Mouse (Mus musculus) midbrain, embryonic 15.5 days (tissue): ENCODE data around the gene Opa1. TPM values are rescaled to one million over a fixed set of nuclear protein-coding genes. Genes with fewer than 3 reads are reported as not detected.
A peak's percentile ranks its signal among the peaks of the same experiment; 100 is the strongest.

Source experiments
- ATAC-seq: fragments of 200-750 bp; cut with Nextera tagmentation; replicated peaks from 2 replicates; pipeline ENCODE4 v1.8.0; 2017; ENCODE audit warnings: moderate TSS enrichment
- H3K27ac ChIP-seq: fragments of 300-500 bp; sonication (generic); 2 replicates; pipeline ENCODE4 v1.5.1; 2015; ENCODE audit warnings: mild to moderate bottlenecking, inconsistent platforms
- H3K27me3 ChIP-seq: fragments of 300-500 bp; sonication (generic); replicated peaks from 2 replicates; pipeline ENCODE4 v1.6.1; 2015; ENCODE audit warnings: inconsistent platforms
- H3K36me3 ChIP-seq: fragments of 300-500 bp; sonication (generic); replicated peaks from 2 replicates; pipeline ENCODE4 v1.6.1; 2015; ENCODE audit warnings: inconsistent platforms
- H3K4me1 ChIP-seq: fragments of 300-500 bp; sonication (generic); 2 replicates; pipeline ENCODE4 v1.6.1; 2015; ENCODE audit warnings: inconsistent platforms
- H3K4me2 ChIP-seq: fragments of 300-500 bp; sonication (generic); 2 replicates; pipeline ENCODE4 v1.6.1; 2015; ENCODE audit warnings: inconsistent platforms, mild to moderate bottlenecking, moderate library complexity
- H3K4me3 ChIP-seq: fragments of 300-500 bp; sonication (generic); 2 replicates; pipeline ENCODE4 v1.5.1; 2015; ENCODE audit warnings: mild to moderate bottlenecking, inconsistent platforms
- H3K9ac ChIP-seq: fragments of 300-500 bp; sonication (generic); 2 replicates; pipeline ENCODE4 v1.6.1; 2015; ENCODE audit warnings: mild to moderate bottlenecking, inconsistent platforms
- H3K9me3 ChIP-seq: fragments of 300-500 bp; sonication (generic); 2 replicates; pipeline ENCODE4 v1.6.1; 2016; ENCODE audit warnings: inconsistent platforms
- WGBS: fragments of 180-500 bp; shearing (Covaris S2); methylation state at CpG from one replicate; pipeline ENCODE4 v1.1.7; 2015; ENCODE audit warnings: mixed read lengths; 5-methylcytosine and 5-hydroxymethylcytosine counted together
- polyA plus RNA-seq: library from polyadenylated mRNA; unstranded; fragments of >200 nt; fragmentation: Nextera tagmentation; extraction: Ambion mirVana; gene quantifications from 2 replicates; pipeline ENCODE4 v1.2.1, GENCODE M21; 2015

The Opa1 gene
- polyA plus RNA-seq, 1 experiment from 2014 or later = 48.5 TPM

DNA sequence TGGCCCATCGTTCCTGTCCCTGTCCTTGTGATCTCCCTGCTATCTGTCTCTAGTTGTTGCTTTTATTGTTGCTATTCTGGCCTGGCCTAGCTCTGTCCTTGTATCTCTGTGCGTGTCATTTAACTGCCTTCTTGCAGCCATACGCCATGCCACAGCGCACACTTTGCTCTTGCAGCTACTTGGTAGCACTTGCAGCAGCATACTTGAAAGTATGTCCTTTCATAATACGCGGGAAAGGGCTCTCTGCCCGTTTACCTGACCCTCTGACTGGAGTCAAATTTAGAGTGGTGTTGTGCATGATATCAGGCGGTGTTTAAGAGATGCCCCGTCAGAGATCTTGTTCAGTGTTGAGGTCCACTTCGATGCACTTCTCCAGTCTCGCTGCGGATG lies 648 bp downstream of the Opa1 start:
- H3K4me2 ChIP-seq = peak overlapping the region; percentile 93
- H3K36me3 ChIP-seq = no peaks in the 10 kb centered on the region
- peak overlapping the region; percentile 92 for H3K9ac ChIP-seq
- 8% methylated on average over 12 of the region's 12 CpGs for WGBS
- no peak overlapping the region for H3K27ac ChIP-seq
- peak; percentile 44 for ATAC-seq
- peaks cover 14% of the 10 kb centered on the region for H3K4me1 ChIP-seq
- H3K9me3 ChIP-seq = no peaks in the 10 kb centered on the region
- no peaks in the 10 kb centered on the region for H3K27me3 ChIP-seq
- peak overlapping the region; percentile 93 for H3K4me3 ChIP-seq

DNA sequence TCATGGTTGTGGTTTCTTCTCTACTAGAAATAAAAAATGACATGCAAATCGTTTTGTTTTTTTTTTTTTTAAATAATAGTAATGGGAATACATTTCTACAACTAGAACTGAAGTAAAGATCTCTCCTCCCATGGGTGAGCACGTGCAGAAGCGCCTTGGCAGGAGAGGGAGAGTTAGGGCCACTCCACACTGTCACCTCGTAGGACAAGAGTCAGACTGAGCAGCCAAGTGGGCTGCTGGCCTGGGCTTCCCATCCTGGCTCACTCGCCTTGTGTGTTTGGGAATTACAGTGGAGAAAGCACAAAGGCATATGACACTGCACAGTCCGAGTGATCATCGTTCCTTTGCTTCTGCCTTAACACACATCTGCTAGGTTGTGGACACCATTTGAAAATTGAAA lies 13.0 kb downstream of the Opa1 start:
- H3K9me3 ChIP-seq = no peaks in the 10 kb centered on the region
- ATAC-seq = no peak
- H3K4me1 ChIP-seq = no peaks in the 10 kb centered on the region
- 84% methylated on average over 7 of the region's 7 CpGs for WGBS
- no peak overlapping the region for H3K9ac ChIP-seq
- no peak overlapping the region for H3K4me2 ChIP-seq
- peaks cover 27% of the 10 kb centered on the region for H3K36me3 ChIP-seq
- no peaks in the 10 kb centered on the region for H3K27me3 ChIP-seq
- H3K27ac ChIP-seq = no peak overlapping the region
- H3K4me3 ChIP-seq = no peak overlapping the region

DNA sequence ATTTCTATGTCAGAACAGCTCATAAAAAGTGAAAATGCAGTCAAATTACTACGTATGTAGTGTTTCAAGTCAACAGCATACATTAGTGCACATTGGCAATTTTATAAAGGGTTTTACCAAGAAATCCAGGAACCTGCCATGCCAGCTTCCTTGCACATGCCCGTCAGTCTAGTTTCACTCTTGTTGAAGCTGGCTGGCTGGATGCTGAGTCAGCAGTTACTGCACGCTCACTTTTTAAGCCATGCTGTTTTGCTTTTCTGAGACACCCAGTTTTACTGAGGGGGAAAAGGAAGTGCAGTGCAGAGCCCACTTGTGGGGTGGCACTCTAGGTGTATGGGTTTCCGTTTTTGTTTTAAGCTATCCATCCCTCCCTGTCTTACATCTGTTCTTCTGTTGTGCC lies 18.0 kb downstream of the Opa1 start:
- WGBS = 90% methylated on average over 4 of the region's 4 CpGs
- H3K36me3 ChIP-seq = peaks cover 13% of the 10 kb centered on the region; the same call in 1 of the 2 replicates

DNA sequence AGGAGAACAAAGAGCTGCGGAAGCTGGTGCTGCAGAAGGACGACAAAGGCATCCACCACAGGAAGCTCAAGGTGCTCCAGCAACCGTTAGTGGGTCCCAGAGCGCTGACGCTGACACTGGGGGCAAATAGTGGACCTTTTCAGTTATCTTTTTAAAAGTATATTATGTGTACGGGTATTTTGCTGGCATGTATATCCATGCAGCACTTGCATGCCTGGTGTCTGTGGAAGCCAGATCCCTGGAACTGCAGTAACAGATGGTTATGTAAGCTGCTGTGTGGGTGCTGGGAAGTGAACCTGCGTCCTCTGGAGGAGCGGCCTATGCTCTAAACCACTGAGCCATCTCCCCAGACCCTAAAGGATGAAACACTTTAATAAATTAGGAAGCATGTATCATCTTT lies 26.4 kb downstream of the Opa1 start:
- H3K27ac ChIP-seq = no peak overlapping the region
- WGBS = 89% methylated on average over 8 of the region's 8 CpGs
- no peaks in the 10 kb centered on the region for H3K27me3 ChIP-seq
- ATAC-seq = no peak
- no peak overlapping the region for H3K4me2 ChIP-seq
- H3K4me3 ChIP-seq = no peak overlapping the region
- peaks cover 26% of the 10 kb centered on the region; the same call in 1 of the 2 replicates for H3K36me3 ChIP-seq
- no peak overlapping the region for H3K9ac ChIP-seq
- H3K4me1 ChIP-seq = no peaks in the 10 kb centered on the region
- no peaks in the 10 kb centered on the region for H3K9me3 ChIP-seq

More for the DNA sequence above, 18.0 kb downstream of the Opa1 start:
- Histone ChIP-seq H3K4me3 (no peak overlapping the region), H3K27ac (no peak overlapping the region), H3K4me1 (no peaks in the 10 kb centered on the region), H3K9me3 (no peaks in the 10 kb centered on the region), H3K4me2 (no peak overlapping the region), H3K9ac (no peak overlapping the region), H3K27me3 (no peaks in the 10 kb centered on the region)
- ATAC-seq = no peak

DNA sequence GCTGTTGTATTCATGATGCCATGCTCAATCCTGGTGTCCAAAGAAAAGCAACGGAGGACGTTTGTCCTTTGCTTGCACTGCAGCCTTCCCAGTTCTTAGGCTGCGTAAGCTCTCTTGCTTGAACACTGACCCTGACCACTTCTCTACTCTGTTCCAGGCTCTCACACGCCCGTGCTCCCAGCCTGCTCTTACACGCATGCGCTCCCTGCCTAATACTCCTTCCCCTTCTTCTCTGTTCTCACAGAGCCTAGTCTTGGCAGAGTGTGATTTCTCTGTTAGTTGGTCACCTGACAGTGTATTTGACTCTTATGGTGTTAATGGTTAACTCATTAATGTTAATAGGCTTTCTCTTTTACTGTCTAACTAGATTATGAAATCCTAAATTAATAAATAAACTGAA lies 28.0 kb downstream of the Opa1 start:
- no peaks in the 10 kb centered on the region for H3K4me1 ChIP-seq
- no peak overlapping the region for H3K4me3 ChIP-seq
- H3K9ac ChIP-seq = no peak overlapping the region
- ATAC-seq = no peak
- peaks cover 27% of the 10 kb centered on the region for H3K36me3 ChIP-seq
- WGBS = 96% methylated on average over 7 of the region's 7 CpGs
- no peak overlapping the region for H3K27ac ChIP-seq
- H3K4me2 ChIP-seq = no peak overlapping the region
- H3K9me3 ChIP-seq = no peaks in the 10 kb centered on the region
- no peaks in the 10 kb centered on the region for H3K27me3 ChIP-seq

DNA sequence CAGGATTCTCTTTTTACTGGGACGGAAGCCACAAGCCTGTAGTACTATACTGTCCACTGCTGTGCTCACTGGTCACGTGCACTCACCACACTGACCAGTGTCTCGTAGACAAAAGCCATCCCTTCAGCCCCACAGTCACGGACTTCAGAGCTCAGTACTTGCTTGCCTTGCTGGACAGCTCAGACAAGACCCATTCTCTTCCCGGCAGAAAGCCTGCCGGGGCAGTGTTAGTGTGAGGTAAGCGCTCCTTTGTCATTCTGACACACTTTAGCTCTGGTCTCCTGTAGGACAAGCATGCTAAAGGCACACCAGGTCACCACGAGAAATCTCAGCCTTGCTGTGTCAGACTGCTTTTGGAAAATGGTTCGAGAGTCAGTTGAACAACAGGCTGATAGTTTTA lies 35.6 kb downstream of the Opa1 start:
- Histone ChIP-seq H3K36me3 (peaks cover 49% of the 10 kb centered on the region), H3K27ac (no peak overlapping the region), H3K4me1 (no peaks in the 10 kb centered on the region), H3K27me3 (no peaks in the 10 kb centered on the region), H3K4me3 (no peak overlapping the region), H3K9me3 (no peaks in the 10 kb centered on the region), H3K4me2 (no peak overlapping the region), H3K9ac (no peak overlapping the region)
- 75% methylated on average over 9 of the region's 9 CpGs for WGBS
- ATAC-seq = no peak

DNA sequence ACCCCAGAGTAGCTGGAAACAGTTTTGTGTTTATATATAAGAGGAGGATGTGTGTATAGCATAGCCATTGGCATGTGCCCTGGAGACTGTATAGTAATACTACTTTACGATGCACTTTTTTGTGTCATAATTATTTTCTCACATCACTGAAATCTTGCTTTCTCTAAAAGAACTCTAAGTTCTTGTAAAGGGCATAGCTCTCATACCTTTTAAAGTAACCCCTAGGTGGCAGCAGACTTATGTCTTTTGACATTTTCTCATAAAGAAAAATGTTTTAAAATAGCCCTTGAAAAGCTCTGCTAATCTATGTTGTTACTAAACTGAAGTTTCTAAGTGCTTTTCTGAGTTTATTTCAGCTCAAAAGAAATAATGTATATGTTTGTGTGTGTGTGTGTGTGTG lies 49.9 kb downstream of the Opa1 start:
- peaks cover 46% of the 10 kb centered on the region; the same call in 1 of the 2 replicates for H3K36me3 ChIP-seq
- no peaks in the 10 kb centered on the region for H3K27me3 ChIP-seq
- H3K4me3 ChIP-seq = no peak overlapping the region
- H3K27ac ChIP-seq = no peak overlapping the region
- no peak overlapping the region for H3K4me2 ChIP-seq
- no peak overlapping the region for H3K9ac ChIP-seq
- H3K4me1 ChIP-seq = no peaks in the 10 kb centered on the region
- H3K9me3 ChIP-seq = no peaks in the 10 kb centered on the region
- 82% methylated on average over 1 of the region's 1 CpGs for WGBS
- no peak for ATAC-seq

DNA sequence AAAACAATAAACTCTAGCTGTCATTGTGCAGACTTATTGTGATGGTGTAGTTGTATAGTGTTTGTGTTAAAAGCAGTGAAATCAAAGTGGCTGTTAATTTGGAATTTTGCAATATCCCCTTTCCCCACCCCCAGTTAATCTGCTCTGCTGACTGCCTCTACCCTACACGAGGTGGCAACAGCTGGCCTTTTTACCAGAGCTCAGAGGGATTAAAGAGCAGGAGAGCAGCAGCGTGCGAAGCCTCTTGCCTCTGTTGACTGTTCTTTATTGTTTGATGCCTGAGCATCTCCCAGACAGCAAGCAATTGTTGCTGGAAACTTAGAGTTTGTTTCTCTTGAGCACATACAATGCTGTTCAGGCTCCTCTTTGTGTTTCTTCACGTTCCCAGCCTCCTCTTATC lies 56.6 kb downstream of the Opa1 start:
- ATAC-seq = 0 out of 2 replicates have a peak, but pooled peaks have one; percentile 45
- H3K9me3 ChIP-seq = no peaks in the 10 kb centered on the region
- 0 out of 2 replicates have a peak, but pooled peaks cover 6% of the 10 kb centered on the region for H3K4me1 ChIP-seq
- WGBS = 14% methylated on average over 4 of the region's 4 CpGs
- no peak overlapping the region for H3K4me2 ChIP-seq
- H3K9ac ChIP-seq = no peak overlapping the region
- H3K36me3 ChIP-seq = peaks cover 10% of the 10 kb centered on the region; the same call in 1 of the 2 replicates
- H3K27ac ChIP-seq = no peak overlapping the region
- no peaks in the 10 kb centered on the region for H3K27me3 ChIP-seq
- no peak overlapping the region for H3K4me3 ChIP-seq

DNA sequence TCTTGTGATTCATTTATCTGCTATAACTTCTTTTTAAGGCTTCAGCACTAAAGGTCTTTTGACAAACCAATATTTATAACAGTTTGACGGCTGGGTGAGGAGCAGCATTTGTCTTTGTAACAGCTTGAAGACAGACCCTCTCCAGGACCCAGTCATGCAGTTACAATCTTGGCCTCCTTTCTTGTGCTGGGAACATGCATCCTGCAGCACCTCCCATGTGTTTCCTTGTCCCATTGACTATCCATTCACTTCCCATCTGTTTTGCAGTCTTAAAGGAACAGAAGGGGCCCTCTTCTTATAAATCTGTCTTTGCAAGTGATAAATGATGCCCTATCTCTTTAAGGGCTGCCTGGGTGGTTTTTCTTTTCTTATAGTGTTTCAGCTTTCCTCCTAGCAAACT lies 63.2 kb downstream of the Opa1 start:
- ATAC-seq = no peak
- Histone ChIP-seq H3K36me3 (peaks cover 3% of the 10 kb centered on the region), H3K4me2 (no peak overlapping the region), H3K4me1 (no peaks in the 10 kb centered on the region), H3K4me3 (no peak overlapping the region), H3K9me3 (no peaks in the 10 kb centered on the region), H3K27ac (no peak overlapping the region), H3K9ac (no peak overlapping the region), H3K27me3 (no peaks in the 10 kb centered on the region)
- WGBS = 42% methylated on average over 1 of the region's 1 CpGs

DNA sequence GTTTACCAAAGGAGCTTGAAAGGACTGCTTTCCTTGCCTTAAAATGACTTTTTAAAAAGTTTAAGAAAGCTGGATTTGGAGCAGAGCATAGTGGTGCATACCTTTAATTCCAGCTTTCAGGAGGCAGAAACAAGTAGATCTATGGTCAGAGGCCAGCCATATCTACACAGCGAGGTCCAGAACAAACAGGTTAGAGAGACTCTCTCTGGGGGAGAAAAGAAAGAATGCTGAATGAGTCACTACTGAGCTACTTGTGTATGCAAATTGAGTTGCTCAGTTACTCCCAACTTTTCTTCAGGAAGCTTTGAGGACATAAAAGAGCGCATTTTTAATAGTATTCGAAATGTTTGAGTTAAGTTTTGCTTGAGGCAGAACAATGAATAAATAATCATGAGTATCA lies 65.7 kb downstream of the Opa1 start:
- Histone ChIP-seq H3K9ac (no peak overlapping the region), H3K36me3 (peaks cover 6% of the 10 kb centered on the region)

DNA sequence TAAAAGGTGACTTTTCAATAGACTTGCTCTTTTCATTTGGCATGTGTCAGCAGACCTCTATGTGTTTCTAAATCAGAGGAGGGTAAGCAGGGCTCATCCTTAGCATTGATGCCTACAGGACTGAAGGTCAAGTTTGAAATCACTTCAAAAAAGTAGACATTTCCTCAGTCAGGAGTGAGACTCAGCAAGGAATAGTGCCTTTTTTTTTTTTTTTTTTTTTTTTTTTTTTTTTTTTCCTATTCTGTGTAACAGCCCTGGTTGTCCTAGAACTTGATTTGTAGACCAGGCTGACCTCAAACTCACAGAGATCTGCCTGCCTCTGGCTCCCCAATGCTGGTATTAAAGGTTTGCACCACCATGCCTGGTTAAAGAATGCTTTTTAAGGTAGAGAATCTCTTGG lies 67.1 kb downstream of the Opa1 start:
- Histone ChIP-seq H3K4me1 (no peaks in the 10 kb centered on the region), H3K9ac (no peak overlapping the region), H3K27me3 (no peaks in the 10 kb centered on the region), H3K4me3 (no peak overlapping the region), H3K9me3 (no peaks in the 10 kb centered on the region), H3K36me3 (peaks cover 6% of the 10 kb centered on the region), H3K27ac (no peak overlapping the region), H3K4me2 (no peak overlapping the region)
- no peak for ATAC-seq

More for the DNA sequence above, 65.7 kb downstream of the Opa1 start:
- 72% methylated on average over 3 of the region's 3 CpGs for WGBS
- Histone ChIP-seq H3K27me3 (no peaks in the 10 kb centered on the region), H3K4me3 (no peak overlapping the region), H3K27ac (no peak overlapping the region), H3K4me2 (no peak overlapping the region), H3K9me3 (no peaks in the 10 kb centered on the region), H3K4me1 (no peaks in the 10 kb centered on the region)
- no peak for ATAC-seq

DNA sequence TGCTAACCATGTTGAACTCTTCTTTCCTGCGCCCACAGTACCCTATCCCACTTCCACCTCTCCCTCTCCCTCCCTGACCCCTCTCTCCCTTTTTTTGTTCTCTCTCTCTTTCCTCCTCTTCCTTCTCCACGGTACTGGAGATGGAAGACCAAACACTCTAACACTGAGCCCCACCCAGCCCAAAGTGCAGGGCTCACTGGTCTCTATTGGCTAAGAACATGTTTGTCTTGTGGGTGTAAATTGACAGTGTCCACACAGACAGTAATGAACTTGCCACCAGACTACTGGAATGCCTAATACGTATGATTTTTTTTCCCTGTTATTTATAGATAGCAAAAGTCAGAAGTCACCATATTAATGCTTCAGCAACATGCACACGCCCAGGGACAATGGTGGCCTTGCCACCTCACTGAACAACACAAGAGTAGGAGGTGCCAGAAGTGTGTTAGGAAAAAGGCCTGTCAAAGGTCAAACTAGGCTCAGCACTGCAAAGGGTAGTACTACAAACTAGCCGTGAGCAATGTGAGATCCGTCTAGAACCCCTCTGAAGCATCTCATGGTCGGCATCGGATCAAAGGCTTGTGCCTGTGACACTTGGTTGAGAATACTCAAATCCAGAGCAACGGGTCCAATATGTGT lies 77.2 kb downstream of the Opa1 start:
- ATAC-seq = no peak
- peaks cover 54% of the 10 kb centered on the region for H3K27me3 ChIP-seq
- WGBS = 54% methylated on average over 9 of the region's 9 CpGs
- H3K27ac ChIP-seq = no peak overlapping the region
- peaks cover 4% of the 10 kb centered on the region; the same call in 1 of the 2 replicates for H3K36me3 ChIP-seq
- H3K4me3 ChIP-seq = no peak overlapping the region
- H3K4me1 ChIP-seq = peaks cover 19% of the 10 kb centered on the region
- H3K9me3 ChIP-seq = no peaks in the 10 kb centered on the region
- no peak overlapping the region for H3K9ac ChIP-seq
- no peak overlapping the region for H3K4me2 ChIP-seq

DNA sequence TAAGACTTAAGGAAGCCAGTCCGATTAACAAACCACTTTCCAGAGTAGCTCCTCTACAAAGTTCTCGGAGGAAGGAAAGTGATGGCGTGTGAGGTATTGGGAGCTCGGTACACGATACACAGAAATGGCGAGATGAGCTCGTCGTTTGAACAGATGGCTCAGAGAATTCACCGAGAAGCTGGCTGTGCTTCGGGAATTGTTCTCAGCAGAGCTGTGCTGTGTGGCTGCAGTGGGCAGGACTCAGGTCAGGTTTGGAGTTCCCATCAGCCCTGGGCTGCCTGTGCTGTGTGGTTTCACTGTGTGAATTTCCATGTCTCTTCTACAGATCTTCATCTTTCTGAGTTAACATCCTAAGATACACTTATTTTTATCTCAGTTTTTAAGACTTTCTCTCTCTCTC lies 77.8 kb downstream of the Opa1 start:
- Histone ChIP-seq H3K27ac (no peak overlapping the region), H3K9me3 (no peaks in the 10 kb centered on the region), H3K27me3 (peaks cover 57% of the 10 kb centered on the region), H3K9ac (no peak overlapping the region), H3K4me3 (no peak overlapping the region), H3K4me1 (peaks cover 19% of the 10 kb centered on the region), H3K36me3 (peaks cover 4% of the 10 kb centered on the region; the same call in 1 of the 2 replicates), H3K4me2 (no peak overlapping the region)
- 32% methylated on average over 10 of the region's 10 CpGs for WGBS
- no peak for ATAC-seq
